Mouse (Mus musculus) MEL-GATA-1-ER (cell line): ENCODE data around the gene Cdh23.
A peak's percentile ranks its signal among the peaks of the same experiment; 100 is the strongest.

Experiments
- DNase-seq: peaks from one replicate; pipeline ENCODE4 v3.0.0-alpha.2; 2012; ENCODE audit warnings: low read depth; ENCODE audit errors: extremely low read depth

The Cdh23 gene

GRCm38 (mm10) chr10:60495070-60495469 is 201.2 kb downstream of the Cdh23 start:
- DNase-seq = no peak

GRCm38 (mm10) chr10:60491538-60491937 is 204.8 kb downstream of the Cdh23 start:
- no peak for DNase-seq

- no peak for DNase-seq
Measured at GRCm38 (mm10) chr10:60481381-60481780, 214.9 kb downstream of the Cdh23 start.

GRCm38 (mm10) chr10:60474549-60474948 is 221.7 kb downstream of the Cdh23 start:
- no peak for DNase-seq

- no peak for DNase-seq
Measured at GRCm38 (mm10) chr10:60473782-60474322, 222.4 kb downstream of the Cdh23 start.

GRCm38 (mm10) chr10:60467752-60468151 is 228.5 kb downstream of the Cdh23 start:
- DNase-seq = no peak

GRCm38 (mm10) chr10:60463953-60464647 is 232.2 kb downstream of the Cdh23 start:
- DNase-seq = no peak

- DNase-seq = no peak
Measured at GRCm38 (mm10) chr10:60456662-60457397, 239.5 kb downstream of the Cdh23 start.

- no peak for DNase-seq
Measured at GRCm38 (mm10) chr10:60455193-60455592, 241.1 kb downstream of the Cdh23 start.

GRCm38 (mm10) chr10:60447186-60447585 is 249.1 kb downstream of the Cdh23 start:
- DNase-seq = no peak

- DNase-seq = no peak
Measured at GRCm38 (mm10) chr10:60445031-60445593, 251.2 kb downstream of the Cdh23 start.

- no peak for DNase-seq
Measured at GRCm38 (mm10) chr10:60443078-60443477, 253.2 kb downstream of the Cdh23 start.

- DNase-seq = no peak
Measured at GRCm38 (mm10) chr10:60442321-60442720, 254.0 kb downstream of the Cdh23 start.

GRCm38 (mm10) chr10:60432679-60433078 is 263.6 kb downstream of the Cdh23 start:
- DNase-seq = no peak

- no peak for DNase-seq
Measured at GRCm38 (mm10) chr10:60430591-60430990, 265.7 kb downstream of the Cdh23 start.

- no peak for DNase-seq
Measured at GRCm38 (mm10) chr10:60430001-60430400, 266.3 kb downstream of the Cdh23 start.

GRCm38 (mm10) chr10:60422756-60423155 is 273.5 kb downstream of the Cdh23 start:
- DNase-seq = no peak

- DNase-seq = no peak
Measured at GRCm38 (mm10) chr10:60419624-60420023, 276.7 kb downstream of the Cdh23 start.

- DNase-seq = peak; percentile 18
Measured at GRCm38 (mm10) chr10:60418137-60418536, 278.2 kb downstream of the Cdh23 start.

GRCm38 (mm10) chr10:60417041-60417440 is 279.2 kb downstream of the Cdh23 start:
- DNase-seq = no peak

- no peak for DNase-seq
Measured at GRCm38 (mm10) chr10:60413756-60414155, 282.5 kb downstream of the Cdh23 start.

- DNase-seq = no peak
Measured at GRCm38 (mm10) chr10:60411794-60412193, 284.5 kb downstream of the Cdh23 start.
